Mouse (Mus musculus) frontal cortex, postnatal 14 days (tissue): ENCODE data around the gene Smo.

Source experiments
- DNase-seq, 2 experiments: peaks; one replicate each; pipeline ENCODE4 v3.0.0; 2022; ENCODE audit warnings: low spot score in 2 of 2

Smo gene

GRCm38 (mm10) chr6:29774161-29774560 is 38.9 kb downstream of the Smo start:
- DNase-seq = no peak

- DNase-seq = no peak
These were observed 40.3 kb downstream of the Smo start for GRCm38 (mm10) chr6:29775609-29776008.

- DNase-seq = no peak
These were observed 41.4 kb downstream of the Smo start for GRCm38 (mm10) chr6:29776542-29777237.

GRCm38 (mm10) chr6:29777238-29777555 is 41.9 kb downstream of the Smo start:
- no peak for DNase-seq

GRCm38 (mm10) chr6:29780082-29780481 is 44.8 kb downstream of the Smo start:
- no peak for DNase-seq

- DNase-seq = no peak
These were observed 45.3 kb downstream of the Smo start for GRCm38 (mm10) chr6:29780571-29780970.

GRCm38 (mm10) chr6:29782239-29782638 is 46.9 kb downstream of the Smo start:
- no peak for DNase-seq

- no peak for DNase-seq
These were observed 48.7 kb downstream of the Smo start for GRCm38 (mm10) chr6:29783960-29784359.

GRCm38 (mm10) chr6:29784413-29785021 is 49.2 kb downstream of the Smo start:
- no peak for DNase-seq

- DNase-seq = no peak
These were observed 50.5 kb downstream of the Smo start for GRCm38 (mm10) chr6:29785759-29786158.

- DNase-seq = no peak
These were observed 53.6 kb downstream of the Smo start for GRCm38 (mm10) chr6:29788779-29789350.

- DNase-seq = no peak
These were observed 54.9 kb downstream of the Smo start for GRCm38 (mm10) chr6:29790014-29790698.

- DNase-seq = no peak
These were observed 58.2 kb downstream of the Smo start for GRCm38 (mm10) chr6:29793520-29793919.

GRCm38 (mm10) chr6:29794582-29794981 is 59.3 kb downstream of the Smo start:
- no peak for DNase-seq

- DNase-seq = no peak
These were observed 67.7 kb downstream of the Smo start for GRCm38 (mm10) chr6:29802979-29803378.

GRCm38 (mm10) chr6:29804006-29804405 is 68.7 kb downstream of the Smo start:
- no peak for DNase-seq

- DNase-seq = no peak
These were observed 70.1 kb downstream of the Smo start for GRCm38 (mm10) chr6:29805381-29805780.
